Mouse (Mus musculus): ENCODE measurements at regions not wholly inside any gene's neighbourhood (a gene's known extent, or its start where the extent isn't known, plus 50 kb on each side); places are given as distances from the start of the nearest gene placed in this dataset.

GRCm38 (mm10) chr8:127995490-127995889 lies 362.9 kb upstream of the Nrp1 start:
- H3K4me1 ChIP-seq (ENCODE audit: control insufficient read depth, insufficient read depth, low read length) = no peaks in the 10 kb centered on the region
- no peaks in the 10 kb centered on the region for H3K36me3 ChIP-seq (ENCODE audit: control insufficient read depth, insufficient read depth, low read length)
- H3K4me3 ChIP-seq (ENCODE audit: control insufficient read depth, low read depth, low read length) = no peak overlapping the region
- TF ChIP-seq POLR2A (IDR thresholded peaks at IDR 0.05; ENCODE audit: control insufficient read depth, low read depth, low read length) = no peak
- no peak for TF ChIP-seq CTCF (IDR thresholded peaks at IDR 0.05; ENCODE audit: control insufficient read depth, insufficient read depth, insufficient replicate concordance, low read depth, low read length)
- H3K27ac ChIP-seq (ENCODE audit: control insufficient read depth, insufficient read depth, low read depth, low read length) = no peak overlapping the region
- H3K27me3 ChIP-seq (ENCODE audit: control insufficient read depth, insufficient read depth, low read length) = no peaks in the 10 kb centered on the region

- H3K36me3 ChIP-seq (ENCODE audit: control insufficient read depth, insufficient read depth, low read length) = no peaks in the 10 kb centered on the region
- no peaks in the 10 kb centered on the region for H3K4me1 ChIP-seq (ENCODE audit: control insufficient read depth, insufficient read depth, low read length)
- TF ChIP-seq POLR2A (IDR thresholded peaks at IDR 0.05; ENCODE audit: control insufficient read depth, low read depth, low read length) (no peak), CTCF (IDR thresholded peaks at IDR 0.05; ENCODE audit: control insufficient read depth, insufficient read depth, insufficient replicate concordance, low read depth, low read length) (no peak)
- H3K27me3 ChIP-seq (ENCODE audit: control insufficient read depth, insufficient read depth, low read length) = no peaks in the 10 kb centered on the region
- no peak overlapping the region for H3K27ac ChIP-seq (ENCODE audit: control insufficient read depth, insufficient read depth, low read depth, low read length)
- H3K4me3 ChIP-seq (ENCODE audit: control insufficient read depth, low read depth, low read length) = no peak overlapping the region
These were observed 356.0 kb upstream of the Nrp1 start for GRCm38 (mm10) chr8:128002386-128002785.

- H3K4me1 ChIP-seq (ENCODE audit: control insufficient read depth, insufficient read depth, low read length) = no peaks in the 10 kb centered on the region
- H3K36me3 ChIP-seq (ENCODE audit: control insufficient read depth, insufficient read depth, low read length) = no peaks in the 10 kb centered on the region
- no peak overlapping the region for H3K27ac ChIP-seq (ENCODE audit: control insufficient read depth, insufficient read depth, low read depth, low read length)
- H3K27me3 ChIP-seq (ENCODE audit: control insufficient read depth, insufficient read depth, low read length) = no peaks in the 10 kb centered on the region
- no peak overlapping the region for H3K4me3 ChIP-seq (ENCODE audit: control insufficient read depth, low read depth, low read length)
- TF ChIP-seq CTCF (IDR thresholded peaks at IDR 0.05; ENCODE audit: control insufficient read depth, insufficient read depth, insufficient replicate concordance, low read depth, low read length) = no peak
- no peak for TF ChIP-seq POLR2A (IDR thresholded peaks at IDR 0.05; ENCODE audit: control insufficient read depth, low read depth, low read length)
These were observed 355.6 kb upstream of the Nrp1 start for GRCm38 (mm10) chr8:128002806-128003205.

GRCm38 (mm10) chr8:128003385-128003784 lies 355.0 kb upstream of the Nrp1 start:
- TF ChIP-seq CTCF (IDR thresholded peaks at IDR 0.05; ENCODE audit: control insufficient read depth, insufficient read depth, insufficient replicate concordance, low read depth, low read length) (no peak), POLR2A (IDR thresholded peaks at IDR 0.05; ENCODE audit: control insufficient read depth, low read depth, low read length) (no peak)
- Histone ChIP-seq H3K4me1 (ENCODE audit: control insufficient read depth, insufficient read depth, low read length) (no peaks in the 10 kb centered on the region), H3K27ac (ENCODE audit: control insufficient read depth, insufficient read depth, low read depth, low read length) (no peak overlapping the region), H3K27me3 (ENCODE audit: control insufficient read depth, insufficient read depth, low read length) (no peaks in the 10 kb centered on the region), H3K4me3 (ENCODE audit: control insufficient read depth, low read depth, low read length) (no peak overlapping the region), H3K36me3 (ENCODE audit: control insufficient read depth, insufficient read depth, low read length) (no peaks in the 10 kb centered on the region)

GRCm38 (mm10) chr8:128003881-128004286 lies 354.5 kb upstream of the Nrp1 start:
- Histone ChIP-seq H3K27ac (ENCODE audit: control insufficient read depth, insufficient read depth, low read depth, low read length) (no peak overlapping the region), H3K4me1 (ENCODE audit: control insufficient read depth, insufficient read depth, low read length) (no peaks in the 10 kb centered on the region), H3K4me3 (ENCODE audit: control insufficient read depth, low read depth, low read length) (no peak overlapping the region), H3K36me3 (ENCODE audit: control insufficient read depth, insufficient read depth, low read length) (no peaks in the 10 kb centered on the region), H3K27me3 (ENCODE audit: control insufficient read depth, insufficient read depth, low read length) (no peaks in the 10 kb centered on the region)
- TF ChIP-seq POLR2A (IDR thresholded peaks at IDR 0.05; ENCODE audit: control insufficient read depth, low read depth, low read length) = no peak
- no peak for TF ChIP-seq CTCF (IDR thresholded peaks at IDR 0.05; ENCODE audit: control insufficient read depth, insufficient read depth, insufficient replicate concordance, low read depth, low read length)

GRCm38 (mm10) chr8:128009393-128010010 lies 348.9 kb upstream of the Nrp1 start:
- no peaks in the 10 kb centered on the region for H3K27me3 ChIP-seq (ENCODE audit: control insufficient read depth, insufficient read depth, low read length)
- H3K4me3 ChIP-seq (ENCODE audit: control insufficient read depth, low read depth, low read length) = no peak overlapping the region
- H3K27ac ChIP-seq (ENCODE audit: control insufficient read depth, insufficient read depth, low read depth, low read length) = no peak overlapping the region
- no peaks in the 10 kb centered on the region for H3K36me3 ChIP-seq (ENCODE audit: control insufficient read depth, insufficient read depth, low read length)
- TF ChIP-seq CTCF (IDR thresholded peaks at IDR 0.05; ENCODE audit: control insufficient read depth, insufficient read depth, insufficient replicate concordance, low read depth, low read length) (no peak), POLR2A (IDR thresholded peaks at IDR 0.05; ENCODE audit: control insufficient read depth, low read depth, low read length) (no peak)
- H3K4me1 ChIP-seq (ENCODE audit: control insufficient read depth, insufficient read depth, low read length) = no peaks in the 10 kb centered on the region

- Histone ChIP-seq H3K27ac (ENCODE audit: control insufficient read depth, insufficient read depth, low read depth, low read length) (no peak overlapping the region), H3K4me1 (ENCODE audit: control insufficient read depth, insufficient read depth, low read length) (no peaks in the 10 kb centered on the region), H3K27me3 (ENCODE audit: control insufficient read depth, insufficient read depth, low read length) (no peaks in the 10 kb centered on the region), H3K4me3 (ENCODE audit: control insufficient read depth, low read depth, low read length) (no peak overlapping the region), H3K36me3 (ENCODE audit: control insufficient read depth, insufficient read depth, low read length) (no peaks in the 10 kb centered on the region)
- TF ChIP-seq CTCF (IDR thresholded peaks at IDR 0.05; ENCODE audit: control insufficient read depth, insufficient read depth, insufficient replicate concordance, low read depth, low read length) = no peak
- no peak for TF ChIP-seq POLR2A (IDR thresholded peaks at IDR 0.05; ENCODE audit: control insufficient read depth, low read depth, low read length)
These were observed 341.2 kb upstream of the Nrp1 start for GRCm38 (mm10) chr8:128017171-128017570.

Measured in testis, adult 2 months (tissue).